Mouse (Mus musculus) MEL (cell line): ENCODE data around the gene Tspan18. TPM values are rescaled to one million over a fixed set of nuclear protein-coding genes. Genes with fewer than 3 reads are reported as not detected.

Source experiments
- DNase-seq: peaks from one replicate; pipeline ENCODE4 v3.0.0; 2011; ENCODE audit warnings: low read depth, low spot score
- H3K27ac ChIP-seq: 2 replicates; pipeline ENCODE4 v1.5.1; 2012; ENCODE audit warnings: low read depth, mild to moderate bottlenecking, control low read depth, low read length, moderate library complexity; ENCODE audit not compliant: control insufficient read depth
- H3K27me3 ChIP-seq, 2 experiments: fragments of 150-350 bp in 1 of 2; sonication (generic) in 1 of 2; 2 replicates each; pipeline ENCODE4 v1.6.1; 2012; ENCODE audit warnings: low read length in 2 of 2, mild to moderate bottlenecking in 2 of 2, improper control_type of control experiment in 1 of 2, moderate library complexity in 1 of 2; ENCODE audit not compliant: insufficient read depth in 2 of 2, control insufficient read depth in 1 of 2
- H3K36me3 ChIP-seq, 2 experiments: 2 replicates each; pipeline ENCODE4 v1.6.1; 2012 to 2014; ENCODE audit warnings: low read length in 2 of 2, improper control_type of control experiment in 1 of 2, inconsistent platforms in 1 of 2, mild to moderate bottlenecking in 1 of 2; ENCODE audit not compliant: insufficient read depth in 2 of 2, control insufficient read depth in 1 of 2
- H3K4me1 ChIP-seq, 2 experiments: fragments of 150-350 bp in 1 of 2; sonication (generic) in 1 of 2; 2 replicates each; pipeline ENCODE4 v1.6.1; 2012; ENCODE audit warnings: low read length in 2 of 2, improper control_type of control experiment in 1 of 2, mild to moderate bottlenecking in 1 of 2; ENCODE audit not compliant: insufficient read depth in 2 of 2, control insufficient read depth in 1 of 2
- H3K4me3 ChIP-seq, 2 experiments: fragments of 150-350 bp in 1 of 2; sonication (generic) in 1 of 2; 2 replicates each; pipeline ENCODE4 v1.5.1; 2012; ENCODE audit warnings: low read depth in 2 of 2, low read length in 2 of 2, mild to moderate bottlenecking in 2 of 2, moderate library complexity in 2 of 2, control low read depth in 1 of 2, improper control_type of control experiment in 1 of 2; ENCODE audit not compliant: control insufficient read depth in 1 of 2, insufficient read depth in 1 of 2
- H3K79me2 ChIP-seq: 2 replicates; pipeline ENCODE4 v1.6.1; 2012; ENCODE audit warnings: mild to moderate bottlenecking, low read length, moderate library complexity; ENCODE audit not compliant: control insufficient read depth, poor library complexity, insufficient read depth
- H3K9ac ChIP-seq: 2 replicates; pipeline ENCODE4 v1.6.1; 2012; ENCODE audit warnings: low read depth, mild to moderate bottlenecking, control low read depth, low read length, moderate library complexity; ENCODE audit not compliant: control insufficient read depth, poor library complexity, severe bottlenecking
- H3K9me3 ChIP-seq: fragments of 150-350 bp; sonication (generic); replicated peaks from 2 replicates; pipeline ENCODE4 v1.6.1; 2012; ENCODE audit warnings: mild to moderate bottlenecking, low read length, improper control_type of control experiment, moderate library complexity; ENCODE audit not compliant: insufficient read depth
- BHLHE40 ChIP-seq: IDR thresholded peaks from 2 replicates; pipeline ENCODE4 v1.6.1; 2012; ENCODE audit warnings: low read depth, mild to moderate bottlenecking, inconsistent platforms, low read length, improper control_type of control experiment, borderline replicate concordance
- CHD1 ChIP-seq: IDR thresholded peaks from 2 replicates; pipeline ENCODE4 v1.6.1; 2012; ENCODE audit warnings: low read depth, mild to moderate bottlenecking, inconsistent platforms, low read length, improper control_type of control experiment
- CHD2 ChIP-seq: IDR thresholded peaks from 2 replicates; pipeline ENCODE4 v1.6.1; 2011; ENCODE audit warnings: low read length, improper control_type of control experiment
- CTCF ChIP-seq, 3 experiments: IDR thresholded peaks in 2 of 3; conservative IDR thresholded peaks in 1 of 3; 2 replicates each; pipeline ENCODE4 v1.5.1; 2011 to 2012; ENCODE audit warnings: low read length in 3 of 3, low read depth in 2 of 3, mild to moderate bottlenecking in 2 of 3, improper control_type of control experiment in 1 of 3, inconsistent platforms in 1 of 3, mixed read lengths in 1 of 3, moderate library complexity in 1 of 3; ENCODE audit not compliant: control insufficient read depth in 1 of 3, insufficient read depth in 1 of 3, poor library complexity in 1 of 3, severe bottlenecking in 1 of 3
- ETS1 ChIP-seq: IDR thresholded peaks from 2 replicates; pipeline ENCODE4 v1.6.1; 2012; ENCODE audit warnings: low read depth, mild to moderate bottlenecking, inconsistent platforms, low read length, improper control_type of control experiment, moderate library complexity
- GATA1 ChIP-seq: IDR thresholded peaks from 2 replicates; pipeline ENCODE4 v1.6.1; 2011; ENCODE audit warnings: low read depth, low read length, improper control_type of control experiment
- JUND ChIP-seq: IDR thresholded peaks from 2 replicates; pipeline ENCODE4 v1.6.1; 2011; ENCODE audit warnings: low read depth, mild to moderate bottlenecking, improper control_type of control experiment, low read length
- KAT2A ChIP-seq: conservative IDR thresholded peaks from 2 replicates; pipeline ENCODE4 v1.6.1; 2012; ENCODE audit warnings: low read depth, low read length, improper control_type of control experiment, inconsistent platforms
- MAX ChIP-seq: IDR thresholded peaks from 2 replicates; pipeline ENCODE4 v1.6.1; 2011; ENCODE audit warnings: low read length, improper control_type of control experiment
- MAZ ChIP-seq: IDR thresholded peaks from 2 replicates; pipeline ENCODE4 v1.6.1; 2012; ENCODE audit warnings: low read depth, mild to moderate bottlenecking, inconsistent platforms, low read length, improper control_type of control experiment
- MYB ChIP-seq: IDR thresholded peaks from 2 replicates; pipeline ENCODE4 v1.6.1; 2011; ENCODE audit warnings: mild to moderate bottlenecking, low read depth, low read length, improper control_type of control experiment
- MYC ChIP-seq: IDR thresholded peaks from 2 replicates; pipeline ENCODE4 v1.6.1; 2011; ENCODE audit warnings: low read depth, mild to moderate bottlenecking, low read length, improper control_type of control experiment, moderate library complexity
- NRF1 ChIP-seq: IDR thresholded peaks from 2 replicates; pipeline ENCODE4 v1.6.1; 2014; ENCODE audit warnings: low read depth, mild to moderate bottlenecking, inconsistent platforms, low read length, improper control_type of control experiment, moderate library complexity; ENCODE audit not compliant: poor library complexity, insufficient read depth, severe bottlenecking
- POLR2AphosphoS2 ChIP-seq: IDR thresholded peaks from 2 replicates; pipeline ENCODE4 v1.6.1; 2011; ENCODE audit warnings: low read length, improper control_type of control experiment
- POLR2AphosphoS5 ChIP-seq: IDR thresholded peaks from 2 replicates; pipeline ENCODE4 v1.6.1; 2012; ENCODE audit warnings: low read depth, borderline replicate concordance, mild to moderate bottlenecking, inconsistent platforms, low read length, moderate library complexity, mixed read lengths
- RCOR1 ChIP-seq: IDR thresholded peaks from 2 replicates; pipeline ENCODE4 v1.6.1; 2012; ENCODE audit warnings: low read depth, mild to moderate bottlenecking, inconsistent platforms, low read length, improper control_type of control experiment
- TAL1 ChIP-seq: IDR thresholded peaks from 2 replicates; pipeline ENCODE4 v1.6.1; 2012; ENCODE audit warnings: mild to moderate bottlenecking, inconsistent platforms, low read length, moderate library complexity, mixed read lengths
- TBP ChIP-seq: IDR thresholded peaks from 2 replicates; pipeline ENCODE4 v1.8.0; 2011; ENCODE audit warnings: low read depth, low read length, improper control_type of control experiment
- UBTF ChIP-seq: IDR thresholded peaks from 2 replicates; pipeline ENCODE4 v1.6.1; 2012; ENCODE audit warnings: low read depth, mild to moderate bottlenecking, inconsistent platforms, low read length, improper control_type of control experiment, moderate library complexity, borderline replicate concordance; ENCODE audit not compliant: insufficient read depth
- USF1 ChIP-seq: IDR thresholded peaks from 2 replicates; pipeline ENCODE4 v1.6.1; 2014; ENCODE audit warnings: low read depth, mild to moderate bottlenecking, inconsistent platforms, low read length, improper control_type of control experiment, moderate library complexity
- ZKSCAN1 ChIP-seq: IDR thresholded peaks from 2 replicates; pipeline ENCODE4 v1.6.1; 2012; ENCODE audit warnings: low read depth, mild to moderate bottlenecking, inconsistent platforms, low read length, improper control_type of control experiment, moderate library complexity
- ZNF384 ChIP-seq: IDR thresholded peaks from 2 replicates; pipeline ENCODE4 v1.6.1; 2012; ENCODE audit warnings: low read depth, mild to moderate bottlenecking, inconsistent platforms, low read length, improper control_type of control experiment
- polyA plus RNA-seq, 2 experiments: library from polyadenylated mRNA; stranded (reverse) in 1 of 2; unstranded in 1 of 2; fragments of >175 nt in 1 of 2; fragments of >200 nt in 1 of 2; gene quantifications; 2 replicates each; pipeline versions ENCODE4 v1.2.1 to v1.2.4; 2012; ENCODE audit warnings: low replicate concordance in 2 of 2, low read depth in 1 of 2; ENCODE audit not compliant: insufficient read length in 2 of 2, insufficient read depth in 1 of 2, missing spikeins in 1 of 2
- total RNA-seq: library from RNA; depleted of rRNA; stranded (reverse); fragments of 300-350 nt; gene quantifications from 2 replicates; pipeline ENCODE4 v1.2.3, GENCODE M21; 2012

The Tspan18 gene
- total and polyA plus RNA-seq, 3 experiments = 2.2 to 4.4 TPM; not detected in 1

- no peak for TF ChIP-seq MAX
- no peak for TF ChIP-seq CHD2
- TF ChIP-seq CHD1 = no peak
- TF ChIP-seq ZKSCAN1 = no peak
- TF ChIP-seq POLR2AphosphoS5 = no peak
- TF ChIP-seq TAL1 = no peak
- TF ChIP-seq POLR2AphosphoS2 = no peak
- TF ChIP-seq CTCF (IDR thresholded peaks at IDR 0.05 in 2 of 3, conservative IDR thresholded peaks at IDR 0.05 in 1 of 3; ENCODE audit: control insufficient read depth in 1 of 3, insufficient read depth in 1 of 3, low read depth in 2 of 3, low read length in 3 of 3, poor library complexity in 1 of 3, severe bottlenecking in 1 of 3) = no peak
- TF ChIP-seq GATA1 = no peak
- no peak for TF ChIP-seq RCOR1
- no peak for TF ChIP-seq MAZ
- TF ChIP-seq MYC = no peak
- no peak for TF ChIP-seq BHLHE40
- no peak; the same call in none of the 2 replicates for TF ChIP-seq USF1
- no peak for TF ChIP-seq NRF1
- no peak for TF ChIP-seq ETS1
- TF ChIP-seq KAT2A = no peak
- no peaks in the 10 kb centered on the region; a peak in 1 of 4 replicates for H3K27me3 ChIP-seq
- 0 out of 4 replicates have a peak overlapping the region, but pooled peaks of 1 of the 2 experiments have one; percentile 35 for H3K4me3 ChIP-seq
- no peak overlapping the region for H3K27ac ChIP-seq
- DNase-seq = peak; percentile 56
- no peaks in the 10 kb centered on the region for H3K9me3 ChIP-seq
- H3K4me1 ChIP-seq = peaks cover 2 to 16% of the 10 kb centered on the region in 2 experiments
- H3K36me3 ChIP-seq = peaks cover 0 to 8% of the 10 kb centered on the region in 2 experiments; a peak in 2 of 4 replicates
- no peaks in the 10 kb centered on the region for H3K79me2 ChIP-seq
- H3K9ac ChIP-seq = 0 out of 2 replicates have a peak overlapping the region, but pooled peaks have one; percentile 6
Observed at GRCm38 (mm10) chr2:93361454-93361853, 27.1 kb upstream of the Tspan18 start.

GRCm38 (mm10) chr2:93360310-93360709 is 26.0 kb upstream of the Tspan18 start:
- Histone ChIP-seq H3K9me3 (no peaks in the 10 kb centered on the region), H3K4me3 (no peak overlapping the region), H3K4me1 (peaks cover 2 to 16% of the 10 kb centered on the region in 2 experiments), H3K27ac (no peak overlapping the region), H3K9ac (no peak overlapping the region), H3K36me3 (peaks cover 0 to 8% of the 10 kb centered on the region in 2 experiments; a peak in 2 of 4 replicates), H3K79me2 (no peaks in the 10 kb centered on the region), H3K27me3 (no peaks in the 10 kb centered on the region)
- DNase-seq = no peak
- no peak for TF ChIP-seq ZNF384
- no peak for TF ChIP-seq MYB
- no peak for TF ChIP-seq JUND
- TF ChIP-seq UBTF = no peak
- TF ChIP-seq TBP = no peak
